Mouse (Mus musculus) stomach, postnatal 0 days (tissue): ENCODE results near the gene Fcho1.

ENCODE experiments used
- CTCF ChIP-seq: IDR thresholded peaks from 2 replicates; pipeline ENCODE4 v1.5.1; 2016; ENCODE audit warnings: antibody characterized with exemption, low read depth, mild to moderate bottlenecking, moderate library complexity
- EP300 ChIP-seq: optimal IDR thresholded peaks from 2 replicates; pipeline ENCODE3; 2016; ENCODE audit warnings: antibody characterized with exemption

DNA sequence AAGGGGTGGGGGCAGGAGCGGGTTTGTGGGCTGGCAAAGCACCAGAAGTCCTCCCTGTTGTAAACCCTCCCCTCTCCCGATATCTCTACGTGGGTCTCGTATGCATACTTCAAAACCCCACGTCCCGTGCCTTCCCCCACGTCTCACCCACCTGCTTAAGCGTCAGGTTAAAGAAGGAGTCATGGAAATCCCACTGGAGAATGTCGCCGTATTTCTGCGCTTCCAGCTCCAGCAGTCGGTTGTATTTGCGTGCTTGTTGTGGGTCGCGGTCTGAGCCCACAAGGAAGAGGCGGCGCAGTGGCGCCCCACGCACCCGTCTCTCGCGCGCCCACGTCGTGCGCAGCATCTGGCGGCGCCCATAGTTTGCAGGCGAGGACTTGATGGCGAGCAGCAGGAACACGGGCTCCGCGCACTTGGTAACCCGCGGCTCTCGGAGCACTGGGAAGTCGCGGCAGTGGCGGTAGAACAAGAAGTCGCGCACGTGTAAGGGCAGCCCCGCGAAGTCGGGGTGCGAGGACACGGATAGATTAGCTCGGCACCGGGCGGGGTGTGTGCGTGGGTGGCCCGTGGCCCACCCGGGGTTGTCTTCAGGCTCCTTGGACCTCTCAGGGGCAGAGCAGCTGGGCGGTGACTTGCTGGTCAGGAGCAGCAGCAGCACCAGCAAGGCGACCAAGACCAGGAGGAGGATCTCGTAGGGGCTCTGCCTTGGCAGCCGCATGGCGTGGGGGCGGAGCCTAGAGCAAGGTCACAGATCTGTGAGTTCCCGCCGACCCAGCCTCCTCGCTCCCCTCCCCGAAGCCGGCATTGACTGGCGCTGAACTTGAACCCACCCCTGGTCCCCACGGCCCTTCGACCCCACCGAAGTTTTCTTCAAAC lies 32.1 kb downstream of the Fcho1 start:
- TF ChIP-seq CTCF (no peak), EP300 (no peak)
